Mouse (Mus musculus) kidney, embryonic 15.5 days (tissue): ENCODE measurements around the gene Gabrp. TPM values are rescaled to one million over a fixed set of nuclear protein-coding genes. Genes with fewer than 3 reads are reported as not detected.
A peak's percentile ranks its signal among the peaks of the same experiment; 100 is the strongest.

Experiments used
- ATAC-seq: fragments of 200-750 bp; cut with Nextera tagmentation; replicated peaks from 2 replicates; pipeline ENCODE4 v1.8.0; 2017; ENCODE audit warnings: moderate TSS enrichment; ENCODE audit not compliant: low FRiP score
- H3K27ac ChIP-seq: fragments of 300-500 bp; sonication (generic); 2 replicates; pipeline ENCODE4 v1.5.1; 2015; ENCODE audit warnings: mild to moderate bottlenecking, inconsistent platforms
- H3K27me3 ChIP-seq: fragments of 300-500 bp; sonication (generic); 2 replicates; pipeline ENCODE4 v1.6.1; 2015; ENCODE audit warnings: inconsistent platforms
- H3K36me3 ChIP-seq: fragments of 300-500 bp; sonication (generic); 2 replicates; pipeline ENCODE4 v1.6.1; 2015; ENCODE audit warnings: inconsistent platforms
- H3K4me1 ChIP-seq: fragments of 300-500 bp; sonication (generic); 2 replicates; pipeline ENCODE4 v1.6.1; 2015; ENCODE audit warnings: inconsistent platforms
- H3K4me2 ChIP-seq: fragments of 300-500 bp; sonication (generic); 2 replicates; pipeline ENCODE4 v1.6.1; 2015; ENCODE audit warnings: moderate library complexity, mild to moderate bottlenecking, inconsistent platforms
- H3K4me3 ChIP-seq: fragments of 300-500 bp; sonication (generic); replicated peaks from 2 replicates; pipeline ENCODE4 v1.5.1; 2015; ENCODE audit warnings: mild to moderate bottlenecking, inconsistent platforms
- H3K9ac ChIP-seq: fragments of 300-500 bp; sonication (generic); 2 replicates; pipeline ENCODE4 v1.6.1; 2015; ENCODE audit warnings: mild to moderate bottlenecking, inconsistent platforms
- H3K9me3 ChIP-seq: fragments of 300-500 bp; sonication (generic); replicated peaks from 2 replicates; pipeline ENCODE4 v1.6.1; 2016; ENCODE audit warnings: inconsistent platforms
- WGBS: fragments of 180-500 bp; shearing (Covaris S2); methylation state at CpG from one replicate; pipeline ENCODE4 v1.1.7; 2015; ENCODE audit warnings: mixed read lengths; 5-methylcytosine and 5-hydroxymethylcytosine counted together
- polyA plus RNA-seq: library from polyadenylated mRNA; unstranded; fragments of >200 nt; fragmentation: Nextera tagmentation; extraction: Ambion mirVana; gene quantifications from 2 replicates; pipeline ENCODE4 v1.2.1, GENCODE M21; 2015

Gene Gabrp
- polyA plus RNA-seq, 1 experiment from 2014 or later = 0.74 TPM

DNA sequence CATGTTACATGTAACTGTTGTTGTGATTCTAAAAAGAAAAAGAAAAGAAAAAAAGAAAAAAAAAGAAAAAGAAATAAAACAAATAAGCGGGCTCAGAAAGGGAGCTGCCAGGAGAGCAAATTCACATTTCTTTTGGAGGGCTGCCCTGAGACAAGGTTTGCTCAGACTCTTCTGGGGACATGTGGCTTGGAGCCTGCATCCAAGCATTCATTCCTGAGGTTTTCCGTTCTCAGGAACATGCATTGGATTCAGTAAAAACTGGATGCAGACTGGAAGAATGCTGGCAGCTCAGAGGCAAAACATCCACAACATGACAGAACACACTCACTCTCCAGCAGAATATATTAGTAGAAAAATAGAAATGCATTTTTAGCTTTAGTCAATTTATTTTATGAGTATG, 14.8 kb downstream of the Gabrp start:
- no peak overlapping the region for H3K4me3 ChIP-seq

DNA sequence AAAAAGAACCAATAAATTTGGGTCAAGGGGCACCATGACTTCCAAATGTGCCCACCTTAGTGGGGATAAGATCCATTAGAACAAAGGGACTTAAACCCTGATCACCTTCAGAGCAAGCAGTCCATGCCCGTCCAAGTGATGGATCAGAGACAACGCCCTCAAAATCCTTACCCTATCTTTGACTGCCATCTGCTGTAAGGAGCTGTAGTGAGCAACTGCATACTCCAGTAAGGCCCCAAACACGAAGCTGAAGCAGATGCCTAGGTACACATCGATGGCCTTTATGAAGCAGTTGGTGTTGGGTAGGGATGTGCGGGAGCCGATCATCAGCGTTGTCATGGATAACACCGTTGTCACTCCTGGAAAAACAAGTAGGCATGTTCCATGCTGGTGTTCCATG, 24.6 kb downstream of the Gabrp start:
- ATAC-seq = no peak
- Histone ChIP-seq H3K4me3 (no peak overlapping the region), H3K27me3 (no peaks in the 10 kb centered on the region), H3K27ac (no peak overlapping the region), H3K9me3 (no peaks in the 10 kb centered on the region), H3K4me1 (no peaks in the 10 kb centered on the region), H3K9ac (no peak overlapping the region), H3K36me3 (no peaks in the 10 kb centered on the region), H3K4me2 (no peak overlapping the region)
- WGBS = 78% methylated on average over 8 of the region's 8 CpGs

More for the DNA sequence above, 14.8 kb downstream of the Gabrp start:
- no peaks in the 10 kb centered on the region for H3K36me3 ChIP-seq
- H3K9ac ChIP-seq = no peak overlapping the region
- no peak overlapping the region for H3K27ac ChIP-seq
- 84% methylated on average over 2 of the region's 2 CpGs for whole genome bisulfite sequencing
- no peak for ATAC-seq
- H3K4me2 ChIP-seq = no peak overlapping the region
- H3K4me1 ChIP-seq = no peaks in the 10 kb centered on the region
- H3K27me3 ChIP-seq = no peaks in the 10 kb centered on the region
- no peaks in the 10 kb centered on the region for H3K9me3 ChIP-seq

DNA sequence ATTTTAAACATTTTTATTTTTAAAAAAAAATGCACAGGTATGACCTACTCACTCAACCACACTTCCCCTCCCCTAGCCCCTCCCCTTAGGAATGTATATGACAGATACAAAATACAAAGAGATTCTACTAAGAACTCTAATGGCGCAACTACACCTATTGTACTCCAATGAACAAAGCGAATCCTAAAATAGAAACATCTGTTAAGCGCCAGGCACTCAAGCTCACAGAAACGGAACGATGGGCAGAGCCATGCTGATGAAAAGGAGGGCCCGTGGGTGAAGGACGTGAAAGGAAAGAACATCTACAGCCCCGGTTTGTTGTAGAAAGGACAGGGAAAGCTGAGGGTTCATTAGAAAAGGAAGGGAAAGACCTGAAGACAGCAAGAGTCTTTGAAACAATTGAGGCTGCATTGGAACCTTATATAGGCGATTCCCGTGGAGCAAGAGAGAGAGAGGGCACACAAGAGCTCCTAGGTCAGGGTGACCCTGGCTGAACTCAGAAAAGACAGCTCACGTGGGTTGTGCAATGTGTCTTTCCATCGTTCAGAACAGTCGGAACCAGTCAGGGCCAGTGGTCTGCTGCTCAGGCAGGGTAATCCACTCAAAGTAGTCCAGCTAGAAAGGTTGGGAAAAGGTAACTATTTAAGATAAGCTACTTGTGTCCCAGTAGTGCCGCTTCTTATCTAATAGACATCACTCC, 27.7 kb downstream of the Gabrp start:
- Histone ChIP-seq H3K4me1 (no peaks in the 10 kb centered on the region), H3K4me2 (no peak overlapping the region), H3K9ac (no peak overlapping the region), H3K9me3 (no peaks in the 10 kb centered on the region), H3K27me3 (no peaks in the 10 kb centered on the region), H3K4me3 (no peak overlapping the region), H3K27ac (no peak overlapping the region), H3K36me3 (no peaks in the 10 kb centered on the region)
- no peak for ATAC-seq
- 80% methylated on average over 14 of the region's 14 CpGs for WGBS

DNA sequence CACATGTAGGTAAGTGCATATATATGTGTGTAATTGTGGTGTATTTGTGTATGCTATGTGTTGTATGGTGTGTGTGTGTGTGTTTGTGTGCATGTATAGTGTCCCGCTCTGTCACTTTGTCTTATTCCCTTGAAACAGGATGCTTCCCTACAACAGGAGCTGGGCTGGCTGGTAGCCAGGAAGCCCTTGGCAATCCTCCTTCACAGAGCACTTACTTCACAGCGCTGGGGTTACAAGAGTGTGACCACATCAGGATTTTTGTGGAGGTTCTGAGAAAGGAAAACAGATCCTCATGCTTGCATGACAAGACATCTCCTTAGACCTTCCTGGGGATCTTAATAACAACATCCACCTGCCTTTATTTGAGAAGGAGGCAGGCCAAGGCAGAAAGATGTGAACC, 31.4 kb downstream of the Gabrp start:
- no peaks in the 10 kb centered on the region for H3K9me3 ChIP-seq
- H3K4me2 ChIP-seq = no peak overlapping the region
- H3K4me3 ChIP-seq = no peak overlapping the region
- no peaks in the 10 kb centered on the region for H3K36me3 ChIP-seq
- H3K9ac ChIP-seq = no peak overlapping the region
- no peak for ATAC-seq
- H3K27ac ChIP-seq = no peak overlapping the region
- H3K4me1 ChIP-seq = no peaks in the 10 kb centered on the region
- H3K27me3 ChIP-seq = no peaks in the 10 kb centered on the region
- WGBS = 71% methylated on average over 2 of the region's 2 CpGs

DNA sequence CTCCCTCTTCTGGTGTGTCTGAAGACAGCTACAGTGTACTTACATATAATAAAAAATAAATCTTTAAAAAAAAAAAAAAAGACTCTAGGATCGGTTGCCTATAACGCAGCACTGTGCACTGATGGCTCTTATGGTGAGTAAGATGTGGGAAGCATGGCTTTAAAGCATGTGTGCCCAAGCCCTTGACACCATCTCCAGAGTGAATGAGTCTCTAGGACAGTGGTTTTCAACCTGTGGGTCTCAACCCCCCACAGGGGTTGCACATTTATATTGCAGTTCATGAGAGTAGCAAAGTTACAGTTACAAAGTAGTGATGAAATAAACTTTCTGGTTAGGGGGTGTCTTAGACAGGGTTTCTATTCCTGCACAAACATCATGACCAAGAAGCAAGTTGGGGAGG, 33.8 kb downstream of the Gabrp start:
- 97% methylated on average over 2 of the region's 2 CpGs for WGBS
- no peak overlapping the region for H3K27ac ChIP-seq
- no peaks in the 10 kb centered on the region for H3K4me1 ChIP-seq
- no peak overlapping the region for H3K4me3 ChIP-seq
- H3K9ac ChIP-seq = no peak overlapping the region
- no peak for ATAC-seq
- H3K27me3 ChIP-seq = no peaks in the 10 kb centered on the region
- no peaks in the 10 kb centered on the region for H3K36me3 ChIP-seq
- H3K9me3 ChIP-seq = no peaks in the 10 kb centered on the region
- no peak overlapping the region for H3K4me2 ChIP-seq

DNA sequence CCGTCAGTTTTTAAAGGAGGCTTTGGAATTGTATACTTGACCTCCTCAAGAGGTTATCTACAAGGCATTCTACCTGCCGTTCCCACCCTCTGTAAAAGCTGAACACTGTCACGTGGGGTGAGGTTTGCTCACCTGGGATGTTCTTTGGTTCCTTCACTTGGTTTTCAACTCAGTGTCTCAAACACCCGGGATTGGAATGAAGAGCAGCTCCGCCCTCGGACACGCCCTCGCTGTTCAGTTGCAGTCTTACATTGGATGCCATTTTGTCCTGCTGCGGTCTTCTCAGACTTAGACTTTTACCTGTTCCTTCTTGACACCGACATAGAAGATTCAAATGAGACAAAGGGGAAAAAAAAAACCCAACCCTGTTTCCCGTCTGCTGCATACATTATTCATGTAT, 34.6 kb downstream of the Gabrp start:
- no peaks in the 10 kb centered on the region for H3K9me3 ChIP-seq
- H3K4me2 ChIP-seq = no peak overlapping the region
- H3K27ac ChIP-seq = no peak overlapping the region
- no peak overlapping the region for H3K4me3 ChIP-seq
- H3K4me1 ChIP-seq = no peaks in the 10 kb centered on the region
- H3K9ac ChIP-seq = no peak overlapping the region
- 64% methylated on average over 11 of the region's 11 CpGs for WGBS
- H3K36me3 ChIP-seq = no peaks in the 10 kb centered on the region
- ATAC-seq = no peak
- no peaks in the 10 kb centered on the region for H3K27me3 ChIP-seq

DNA sequence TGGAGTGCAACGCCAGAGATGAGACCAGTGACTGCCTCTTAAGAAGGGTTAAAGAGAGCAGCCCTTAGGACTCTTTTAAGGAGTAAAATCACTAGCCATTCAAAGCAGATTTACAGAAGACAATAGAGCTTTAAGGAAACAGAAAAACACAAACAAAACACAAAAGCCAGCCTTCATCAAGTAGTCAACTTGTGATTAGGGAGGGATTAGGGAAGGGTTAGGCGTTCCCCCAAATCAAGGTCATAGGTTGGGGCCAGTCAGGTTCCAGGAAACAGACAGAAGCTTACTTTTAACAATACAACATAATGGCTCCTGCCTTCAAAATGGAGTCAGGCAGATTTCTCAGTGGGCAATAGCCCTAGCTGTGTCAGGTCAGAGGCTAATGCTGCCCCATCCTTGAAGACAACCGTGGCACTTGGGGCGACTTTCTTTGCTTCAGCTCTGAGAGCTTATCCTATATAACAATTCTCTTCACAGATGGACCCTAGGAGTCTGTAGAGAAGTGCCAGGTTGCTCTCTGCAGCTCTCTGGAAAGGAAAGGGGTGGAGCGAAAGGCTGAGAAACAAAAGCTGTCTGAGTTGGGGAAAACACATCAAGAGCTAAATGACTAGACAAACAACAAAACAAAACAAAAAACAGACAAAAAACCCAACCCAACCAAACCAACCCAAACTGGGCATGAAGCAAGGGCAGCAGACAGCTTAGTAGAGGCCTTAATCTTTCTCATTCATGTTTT, 41.2 kb downstream of the Gabrp start:
- Histone ChIP-seq H3K27ac (no peak overlapping the region), H3K4me2 (no peak overlapping the region), H3K9me3 (no peaks in the 10 kb centered on the region), H3K27me3 (no peaks in the 10 kb centered on the region), H3K36me3 (no peaks in the 10 kb centered on the region), H3K4me1 (no peaks in the 10 kb centered on the region), H3K4me3 (no peak overlapping the region), H3K9ac (no peak overlapping the region)
- 87% methylated on average over 5 of the region's 5 CpGs for WGBS
- ATAC-seq = no peak

DNA sequence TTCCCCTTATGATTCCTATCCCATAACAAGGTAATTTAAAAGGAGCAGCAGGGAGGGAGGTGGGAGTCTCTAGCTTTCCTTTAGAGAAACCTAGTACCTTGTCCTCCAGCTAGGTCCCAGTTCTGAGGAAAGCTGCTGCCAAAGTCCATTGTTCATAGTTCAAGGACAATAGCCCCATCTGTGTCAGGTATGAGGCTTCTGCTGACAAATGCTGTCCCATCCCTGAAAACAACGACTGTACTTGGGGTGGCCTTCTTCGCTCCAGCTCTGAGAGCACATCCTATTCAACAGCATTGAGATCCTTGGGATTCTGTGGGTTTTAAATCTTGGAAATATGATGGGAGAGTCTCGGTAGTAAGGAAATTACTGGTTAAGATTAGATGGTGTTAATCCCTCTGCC, 42.1 kb downstream of the Gabrp start:
- Histone ChIP-seq H3K4me3 (no peak overlapping the region), H3K36me3 (no peaks in the 10 kb centered on the region), H3K9me3 (no peaks in the 10 kb centered on the region), H3K27ac (no peak overlapping the region), H3K9ac (no peak overlapping the region), H3K4me1 (no peaks in the 10 kb centered on the region), H3K27me3 (no peaks in the 10 kb centered on the region), H3K4me2 (no peak overlapping the region)
- no peak for ATAC-seq
- 91% methylated on average over 3 of the region's 3 CpGs for WGBS

DNA sequence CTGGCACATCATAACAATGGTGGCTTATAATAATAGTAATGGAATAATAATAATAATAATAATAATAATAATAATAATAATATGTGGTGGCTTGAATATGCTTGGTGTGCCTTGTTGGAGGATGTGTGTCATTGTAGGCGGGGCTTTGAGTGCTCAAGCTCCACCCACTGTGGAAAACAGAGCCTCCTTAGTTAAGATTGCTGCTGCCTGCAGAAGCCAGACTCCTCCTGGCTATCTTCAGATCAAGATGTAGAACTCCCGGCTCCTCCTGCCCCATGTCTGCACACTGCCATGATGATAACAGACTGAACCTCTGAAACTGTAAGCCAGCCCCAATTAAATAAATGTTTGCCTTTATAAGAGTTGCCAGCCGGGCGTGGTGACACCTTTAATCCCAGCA, 44.2 kb downstream of the Gabrp start:
- Histone ChIP-seq H3K4me3 (no peak overlapping the region), H3K27ac (no peak overlapping the region), H3K9me3 (no peaks in the 10 kb centered on the region), H3K9ac (no peak overlapping the region), H3K27me3 (no peaks in the 10 kb centered on the region), H3K4me2 (no peak overlapping the region), H3K4me1 (no peaks in the 10 kb centered on the region), H3K36me3 (no peaks in the 10 kb centered on the region)
- no peak for ATAC-seq
- WGBS = 88% methylated on average over 4 of the region's 4 CpGs

DNA sequence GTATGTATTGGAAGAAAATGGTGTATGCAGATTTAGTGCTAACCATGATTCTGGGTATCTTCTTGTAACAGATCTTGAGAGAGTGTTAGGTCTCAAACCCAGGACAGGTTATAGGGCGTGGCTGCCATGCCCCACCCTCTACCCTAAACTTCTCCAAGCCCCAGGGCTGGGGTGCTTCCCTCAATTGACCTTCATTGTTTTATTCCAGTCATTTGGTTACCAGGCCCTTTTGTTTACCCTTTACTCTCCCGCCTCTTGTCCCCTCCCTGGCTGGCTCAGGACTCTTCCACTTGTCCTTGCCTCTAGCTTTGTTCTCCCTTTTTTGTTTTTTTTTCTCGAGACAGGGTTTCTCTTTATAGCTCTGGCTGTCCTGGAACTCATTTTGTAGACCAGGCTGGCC, 45.2 kb downstream of the Gabrp start:
- no peak overlapping the region for H3K27ac ChIP-seq
- no peak overlapping the region for H3K4me2 ChIP-seq

DNA sequence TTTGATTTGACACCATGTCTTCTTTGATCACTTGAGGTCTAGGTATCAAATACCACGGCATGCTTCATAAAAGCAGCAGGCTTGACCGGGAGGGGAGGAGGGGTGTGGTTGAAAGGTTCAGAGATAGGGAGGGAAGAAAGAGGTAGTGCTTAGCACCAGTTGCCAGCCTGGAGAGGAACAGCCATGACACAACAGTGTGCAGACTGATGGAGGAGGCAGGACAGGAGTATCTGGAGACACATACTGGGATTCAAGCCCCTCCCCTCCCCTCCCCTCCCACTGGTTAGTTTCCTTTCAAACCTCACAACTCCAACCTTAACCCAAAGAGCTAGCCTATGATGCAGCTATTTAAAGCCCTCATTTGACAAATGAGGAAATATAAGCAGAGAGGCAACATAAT, 49.2 kb downstream of the Gabrp start:
- ATAC-seq = no peak
- no peak overlapping the region for H3K9ac ChIP-seq
- no peak overlapping the region for H3K27ac ChIP-seq
- no peak overlapping the region for H3K4me3 ChIP-seq
- H3K27me3 ChIP-seq = no peaks in the 10 kb centered on the region
- no peaks in the 10 kb centered on the region for H3K36me3 ChIP-seq
- 20% methylated on average over 2 of the region's 2 CpGs for WGBS
- H3K4me1 ChIP-seq = no peaks in the 10 kb centered on the region
- H3K9me3 ChIP-seq = no peaks in the 10 kb centered on the region
- no peak overlapping the region for H3K4me2 ChIP-seq

More for the DNA sequence above, 45.2 kb downstream of the Gabrp start:
- Histone ChIP-seq H3K9ac (no peak overlapping the region), H3K36me3 (no peaks in the 10 kb centered on the region), H3K27me3 (no peaks in the 10 kb centered on the region), H3K4me3 (no peak overlapping the region), H3K4me1 (no peaks in the 10 kb centered on the region), H3K9me3 (no peaks in the 10 kb centered on the region)
- 58% methylated on average over 3 of the region's 3 CpGs for WGBS
- ATAC-seq = no peak

DNA sequence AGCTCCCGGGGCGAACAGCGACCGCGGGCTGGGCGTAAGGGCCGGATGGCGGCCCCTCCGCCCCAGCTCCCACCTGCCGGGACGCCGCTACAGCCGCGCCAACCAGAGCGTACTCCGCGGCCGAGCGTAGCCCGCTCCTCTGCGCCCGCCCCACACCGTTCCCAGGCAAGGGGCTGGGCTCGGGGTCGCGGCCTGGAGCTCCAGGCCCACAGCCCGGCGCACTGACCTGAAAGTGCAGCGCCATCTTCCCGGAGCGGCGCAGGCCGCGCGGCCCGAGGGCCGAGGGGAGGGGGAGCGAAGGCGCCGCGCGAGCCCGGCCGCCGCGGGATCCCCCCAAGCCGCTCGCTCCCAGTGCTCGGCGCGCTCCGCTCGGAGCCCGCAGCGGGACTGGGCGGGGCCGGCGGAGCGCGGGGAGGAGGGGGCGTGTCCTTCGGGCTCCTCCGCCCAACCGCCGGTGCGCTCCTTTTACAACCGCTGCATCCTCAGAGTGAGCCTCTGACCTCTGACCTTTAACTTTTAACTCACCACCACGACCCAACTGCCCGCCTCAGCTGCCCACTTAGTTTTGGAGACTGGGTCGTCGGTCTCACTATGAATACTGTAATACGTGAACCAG, 65.3 kb downstream of the Gabrp start, which contains the start of gene Ranbp17:
Gene Ranbp17 (minus strand): TSS at position 371 of the 616 bp plus-strand sequence.
- Histone ChIP-seq H3K4me1 (peaks cover 6% of the 10 kb centered on the region), H3K4me2 (peak within 1 kb of the TSS; percentile 84), H3K9me3 (no peaks in the 10 kb centered on the region), H3K27me3 (no peaks in the 10 kb centered on the region), H3K4me3 (peak within 1 kb of the TSS; percentile 88), H3K27ac (peak within 1 kb of the TSS; percentile 87), H3K36me3 (no peaks in the 10 kb centered on the region), H3K9ac (peak within 1 kb of the TSS; percentile 74)
- 2% methylated on average over 62 of the region's 72 CpGs for WGBS
- ATAC-seq = peak; percentile 89
